Mouse (Mus musculus) right cerebral cortex, postnatal 4 days (tissue): ENCODE results near the gene Ubxn6.
"Not testable (repeated sequence)": the region's sequence is repeated elsewhere in the genome, so short reads cannot be mapped to it uniquely, and the experiment has no call there.

Source experiments
- DNase-seq: peaks from one replicate; pipeline ENCODE4 v3.0.0-alpha.2; 2022

The Ubxn6 gene

GRCm38 (mm10) chr17:56074827-56075208, at the start of gene Ubxn6:
Ubxn6 (minus strand) TSS chr17:56075028.
- DNase-seq = peak; percentile 99

- no peak for DNase-seq
Measured at GRCm38 (mm10) chr17:56123681-56124340, 49.0 kb upstream of the Ubxn6 start.

- no peak for DNase-seq
Measured at GRCm38 (mm10) chr17:56123161-56123560, 48.3 kb upstream of the Ubxn6 start.

- no peak for DNase-seq
Measured at GRCm38 (mm10) chr17:56121826-56122225, 47.0 kb upstream of the Ubxn6 start, which contains the start of gene Lrg1. Lrg1 (minus strand) TSS chr17:56122001.

GRCm38 (mm10) chr17:56119981-56120880, 45.4 kb upstream of the Ubxn6 start:
- no peak for DNase-seq

- DNase-seq = no peak
Measured at GRCm38 (mm10) chr17:56119431-56119830, 44.6 kb upstream of the Ubxn6 start.

- peak; percentile 64 for DNase-seq
Measured at GRCm38 (mm10) chr17:56117251-56117710, 42.5 kb upstream of the Ubxn6 start, which contains the start of gene Plin5. Plin5 (minus strand) TSS chr17:56117596.

GRCm38 (mm10) chr17:56116193-56116592, 41.4 kb upstream of the Ubxn6 start:
- DNase-seq = no peak

GRCm38 (mm10) chr17:56112743-56113142, 37.9 kb upstream of the Ubxn6 start:
- DNase-seq = no peak

GRCm38 (mm10) chr17:56111864-56112263, 37.0 kb upstream of the Ubxn6 start:
- peak; percentile 67 for DNase-seq

GRCm38 (mm10) chr17:56111021-56111420, 36.2 kb upstream of the Ubxn6 start:
- DNase-seq = no peak

GRCm38 (mm10) chr17:56110571-56110970, 35.7 kb upstream of the Ubxn6 start:
- DNase-seq = no peak

- no peak for DNase-seq
Measured at GRCm38 (mm10) chr17:56109219-56110051, 34.6 kb upstream of the Ubxn6 start, which contains the start of gene Plin4. Plin4 (minus strand) TSS chr17:56109803.

GRCm38 (mm10) chr17:56108334-56109044, 33.7 kb upstream of the Ubxn6 start:
- no peak for DNase-seq

- no peak for DNase-seq
Measured at GRCm38 (mm10) chr17:56107736-56108135, 32.9 kb upstream of the Ubxn6 start.

GRCm38 (mm10) chr17:56106981-56107380, 32.2 kb upstream of the Ubxn6 start:
- DNase-seq = no peak

- DNase-seq = not testable (repeated sequence)
Measured at GRCm38 (mm10) chr17:56106436-56106835, 31.6 kb upstream of the Ubxn6 start.

GRCm38 (mm10) chr17:56104821-56105220, 30.0 kb upstream of the Ubxn6 start:
- not testable (repeated sequence) for DNase-seq

- no peak for DNase-seq
Measured at GRCm38 (mm10) chr17:56103465-56104285, 28.8 kb upstream of the Ubxn6 start.

- no peak for DNase-seq
Measured at GRCm38 (mm10) chr17:56102927-56103326, 28.1 kb upstream of the Ubxn6 start.

- no peak for DNase-seq
Measured at GRCm38 (mm10) chr17:56102158-56102557, 27.3 kb upstream of the Ubxn6 start.
